Mouse (Mus musculus): ENCODE results near the gene Ddr1.

- TF ChIP-seq POLR2A (IDR thresholded peaks at IDR 0.05; ENCODE audit: extremely low read depth, insufficient read depth, low read length) (no peak), CTCF (IDR thresholded peaks at IDR 0.05; ENCODE audit: extremely low read depth, insufficient read depth, low read length) (no peak)
These were observed 3.0 kb downstream of the Ddr1 start for GRCm38 (mm10) chr17:35701203-35701977.

All from cortical plate, adult 2 months (tissue).